Mouse (Mus musculus): ENCODE measurements around the gene Scp2.

The Scp2 gene

GRCm38 (mm10) chr4:108018241-108018923 lies 126.4 kb downstream of the Scp2 start:
- no peak for DNase-seq (ENCODE audit: low spot score)

DNA sequence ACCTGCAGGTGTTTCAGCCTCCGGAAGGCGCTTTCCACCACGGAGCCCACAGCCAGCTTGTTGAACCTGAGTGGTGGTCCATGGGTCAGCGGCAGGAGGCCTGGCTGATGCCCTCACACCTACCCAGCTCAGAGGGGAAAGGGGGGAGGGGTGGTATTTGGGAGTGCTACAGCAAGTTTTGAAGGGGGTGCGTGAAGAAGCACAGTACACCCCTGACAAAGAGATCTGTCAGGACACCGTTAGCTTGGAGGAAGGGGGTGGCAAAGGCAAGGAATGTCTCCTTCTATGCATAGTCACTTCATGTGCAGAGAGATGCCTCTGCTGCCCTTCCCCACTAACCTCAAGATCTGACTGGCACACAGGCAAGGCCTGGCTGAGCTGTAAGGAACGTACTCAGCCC lies 127.0 kb downstream of the Scp2 start:
- no peak for DNase-seq (ENCODE audit: low spot score)

DNA sequence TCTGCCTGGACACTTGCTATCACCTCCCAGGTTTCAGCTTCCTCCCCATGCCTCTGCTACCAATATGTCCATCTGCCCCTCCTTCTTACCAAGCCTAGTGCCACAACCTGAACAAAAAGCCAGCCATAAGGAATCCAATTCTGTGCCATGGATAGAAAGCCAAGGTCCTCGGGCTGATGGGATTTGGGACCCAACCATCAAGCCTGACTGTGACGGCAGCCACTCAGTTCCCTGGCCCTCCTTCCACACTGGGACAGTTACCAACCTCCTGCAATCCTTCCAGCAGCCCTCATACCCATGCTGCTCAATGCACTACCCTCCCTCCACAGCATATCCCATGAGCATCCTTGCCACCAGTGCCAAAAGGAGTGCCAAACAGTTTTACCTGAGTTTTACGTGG lies 128.5 kb downstream of the Scp2 start:
- DNase-seq (ENCODE audit: low spot score) = no peak

DNA sequence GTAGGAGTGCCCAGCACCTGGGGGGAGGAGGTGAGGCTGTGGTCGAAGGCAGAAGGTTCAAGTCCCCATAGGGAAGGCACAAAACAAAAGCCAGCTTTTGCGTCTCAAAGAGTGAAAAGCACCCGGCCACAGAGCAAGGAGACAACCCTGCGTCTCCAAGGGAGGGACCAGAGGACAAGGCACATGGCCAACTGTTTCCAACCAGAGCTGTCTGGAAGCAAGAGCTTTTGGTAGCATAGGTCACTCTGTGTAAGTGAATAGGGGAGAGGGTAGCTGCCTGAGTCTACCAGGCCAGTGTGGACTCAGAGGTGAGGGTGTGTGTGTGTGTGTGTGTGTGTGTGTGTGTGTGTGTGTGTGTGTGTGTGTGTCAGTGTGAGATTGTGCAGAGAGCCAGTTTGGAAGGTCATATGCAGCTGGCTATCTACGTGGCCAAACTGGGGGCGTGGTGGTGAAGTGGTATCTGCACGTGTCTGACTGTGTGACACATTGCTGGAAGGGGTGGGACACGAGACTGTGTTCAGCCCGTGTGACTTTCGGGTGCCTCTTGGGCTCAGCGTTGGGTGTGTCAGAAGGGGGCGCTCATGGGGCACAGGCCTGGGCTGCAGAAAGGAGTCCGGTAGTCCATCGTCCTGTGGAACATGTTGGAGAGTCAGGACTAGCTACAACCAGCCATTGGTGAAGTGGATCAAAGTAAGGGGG lies 129.6 kb downstream of the Scp2 start:
- DNase-seq (ENCODE audit: low spot score) = no peak

GRCm38 (mm10) chr4:108014466-108014865 lies 130.3 kb downstream of the Scp2 start:
- DNase-seq (ENCODE audit: low spot score) = no peak

DNA sequence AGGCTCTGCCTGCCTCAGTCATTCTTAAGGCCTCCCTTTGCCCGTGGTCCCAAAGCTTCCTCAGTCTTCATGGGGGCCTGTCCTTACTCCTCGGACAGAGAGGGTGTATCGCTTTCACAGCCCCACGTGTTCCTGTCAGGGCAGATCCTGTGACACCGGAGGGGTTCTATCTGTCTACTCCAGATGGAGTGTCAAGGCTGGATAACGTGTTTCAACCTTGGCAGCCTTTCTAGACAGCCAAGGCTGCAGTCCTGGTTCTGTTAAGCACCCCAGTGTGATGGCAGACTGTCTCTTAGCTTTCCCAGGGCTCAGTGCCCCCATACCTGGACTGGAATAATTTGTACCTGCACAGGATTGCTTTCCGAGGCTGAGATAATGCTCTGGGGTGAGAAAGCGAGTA lies 136.3 kb downstream of the Scp2 start:
- no peak for DNase-seq (ENCODE audit: low spot score)

- DNase-seq (ENCODE audit: low spot score) = no peak
These were observed 137.2 kb downstream of the Scp2 start for GRCm38 (mm10) chr4:108007532-108008103.

DNA sequence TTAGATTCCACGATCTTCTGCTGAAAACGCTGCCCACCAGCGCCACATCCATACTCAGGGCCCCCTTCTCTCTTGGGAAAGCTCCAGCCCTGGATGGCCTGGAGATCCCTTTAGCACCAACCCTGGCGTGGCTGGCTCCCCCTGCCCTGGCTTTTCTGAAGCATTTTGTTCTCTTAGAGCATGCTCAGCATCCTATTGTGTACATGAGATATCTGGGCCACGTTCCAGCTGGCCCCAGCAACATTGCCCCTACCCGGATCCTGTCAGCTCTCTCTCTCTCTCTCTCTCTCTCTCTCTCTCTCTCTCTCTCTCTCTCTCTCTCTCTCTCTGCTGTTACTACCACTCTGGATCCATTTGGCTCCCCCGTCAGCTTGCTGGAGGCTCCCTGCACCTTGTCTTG lies 139.5 kb downstream of the Scp2 start:
- DNase-seq (ENCODE audit: low spot score) = no peak

- no peak for DNase-seq (ENCODE audit: low spot score)
These were observed 145.4 kb downstream of the Scp2 start for GRCm38 (mm10) chr4:107999380-107999779.

DNA sequence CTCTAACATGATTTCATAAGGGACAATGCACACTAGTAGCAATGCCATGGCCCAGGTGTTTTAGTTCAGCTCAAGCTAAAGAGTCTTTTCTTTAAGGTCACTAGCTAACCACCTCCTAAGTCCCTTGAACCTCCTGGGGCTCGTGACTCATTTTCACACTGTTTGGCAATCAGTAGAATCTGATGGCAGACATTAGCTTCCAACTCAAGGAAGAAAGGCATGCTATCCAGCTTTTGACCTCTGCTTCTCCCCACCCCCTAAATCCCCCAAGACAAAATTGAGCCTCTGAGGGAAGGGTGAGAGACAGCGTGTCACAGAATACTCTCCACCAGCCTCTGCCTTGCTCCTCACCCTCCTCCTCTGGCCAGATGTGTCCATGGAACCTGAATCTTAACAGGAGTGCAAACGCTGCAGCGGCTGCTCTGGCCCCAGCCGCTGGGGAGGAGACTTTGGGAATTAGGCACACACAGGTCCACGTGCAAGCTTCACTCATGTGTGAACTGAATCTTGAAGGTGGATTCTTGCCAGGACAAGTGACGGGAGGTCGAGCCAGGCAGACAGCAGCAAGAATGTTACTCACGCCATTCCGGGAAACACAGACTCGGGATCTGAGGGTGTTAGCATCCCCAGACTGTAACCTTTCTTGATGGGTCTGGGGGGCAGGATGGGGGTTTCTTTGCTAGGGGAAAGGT lies 146.0 kb downstream of the Scp2 start:
- DNase-seq (ENCODE audit: low spot score) = no peak

DNA sequence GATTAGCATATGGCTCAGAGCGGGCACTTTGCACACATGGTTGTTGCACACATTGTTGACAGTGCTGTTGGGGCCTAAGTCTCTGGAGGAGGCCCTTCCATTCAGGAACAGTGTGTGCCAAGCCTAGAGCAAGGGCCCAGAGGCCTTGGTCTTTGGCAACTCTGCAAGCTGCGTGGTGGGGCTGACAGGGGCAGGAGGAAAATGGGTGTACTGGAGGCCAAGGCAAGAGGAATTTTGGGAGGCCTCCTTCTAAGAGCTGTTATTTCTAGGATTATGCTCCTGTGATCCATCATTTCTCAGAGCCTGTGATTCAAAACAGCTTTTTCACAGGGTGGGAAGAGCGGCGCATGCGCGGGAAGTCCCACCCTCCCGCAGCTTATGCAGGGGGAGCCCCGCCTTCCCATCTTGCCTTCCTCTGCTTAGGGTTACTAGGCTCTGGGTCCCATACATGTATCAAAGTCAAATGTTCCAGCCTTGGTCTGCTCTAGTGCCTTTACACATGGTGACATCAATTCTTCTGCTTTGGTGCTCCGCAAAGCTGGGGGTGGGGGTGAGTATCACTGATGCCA lies 148.3 kb downstream of the Scp2 start:
- DNase-seq (ENCODE audit: low spot score) = no peak

DNA sequence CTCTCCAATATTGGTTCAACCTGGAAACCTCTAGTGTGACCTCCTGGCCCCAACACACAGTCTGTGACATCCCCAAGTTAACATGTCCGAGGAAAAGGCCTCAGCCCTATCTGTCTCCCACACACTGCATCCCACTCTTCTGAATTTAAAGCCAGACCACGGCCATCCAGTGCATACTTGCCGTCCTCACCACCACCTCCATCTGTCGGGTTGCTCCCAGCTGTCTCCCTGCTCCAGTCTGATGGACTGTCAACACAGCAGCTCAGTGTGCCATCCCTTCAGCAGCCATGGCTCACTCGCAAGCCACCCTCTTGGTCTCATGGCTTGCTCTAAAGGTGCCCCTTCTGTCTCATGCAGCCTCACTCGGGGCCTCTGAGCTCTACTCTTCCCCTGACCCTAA lies 149.1 kb downstream of the Scp2 start:
- no peak for DNase-seq (ENCODE audit: low spot score)

- no peak for DNase-seq (ENCODE audit: low spot score)
These were observed 149.8 kb downstream of the Scp2 start for GRCm38 (mm10) chr4:107995011-107995410.

All from retina, embryonic 14.5 days (tissue).